Mouse (Mus musculus) adrenal gland, postnatal 25 days (tissue): ENCODE data around the gene Wdfy1. TPM values are rescaled to one million over a fixed set of nuclear protein-coding genes. Genes with fewer than 3 reads are reported as not detected.

Source experiments
- DNase-seq: peaks from one replicate; pipeline ENCODE4 v3.0.0; 2021; ENCODE audit warnings: mixed read lengths
- long read RNA-seq: library from polyadenylated mRNA; stranded (forward); transcript quantifications from one replicate; pipeline ENCODE4 v2.0.0, GENCODE M21; 2021
- total RNA-seq: library from RNA; stranded (reverse); gene quantifications from 2 replicates; pipeline ENCODE4 v1.2.3, GENCODE M21; 2021

Wdfy1 gene
- total RNA-seq = 48.5 and 53.7 TPM in 2 replicates
- long read RNA-seq, full-length matches to known transcripts = 67 of 76 reads
- long read RNA-seq, partial matches to known transcripts = 3 of 76 reads
- long read RNA-seq, other reads (novel, unspliced or antisense) = 6 of 76 reads

GRCm38 (mm10) chr1:79775927-79776458 is at the start of gene Wdfy1, which contains the start of gene Mrpl44:
Gene Wdfy1, minus strand, starts transcription at chr1:79776143.
Gene Mrpl44, plus strand, starts transcription at chr1:79776018.
- peak; percentile 96 for DNase-seq

GRCm38 (mm10) chr1:79823951-79824633 is 48.1 kb upstream of the Wdfy1 start:
- DNase-seq = no peak

GRCm38 (mm10) chr1:79822806-79823525 is 47.0 kb upstream of the Wdfy1 start:
- peak; percentile 47 for DNase-seq

GRCm38 (mm10) chr1:79819296-79819879 is 43.4 kb upstream of the Wdfy1 start:
- no peak for DNase-seq

- no peak for DNase-seq
These were observed 39.5 kb upstream of the Wdfy1 start for GRCm38 (mm10) chr1:79815446-79815845.

GRCm38 (mm10) chr1:79809447-79809846 is 33.5 kb upstream of the Wdfy1 start:
- no peak for DNase-seq

GRCm38 (mm10) chr1:79806865-79807264 is 30.9 kb upstream of the Wdfy1 start:
- no peak for DNase-seq

- no peak for DNase-seq
These were observed 27.7 kb upstream of the Wdfy1 start for GRCm38 (mm10) chr1:79803614-79804013.

- no peak for DNase-seq
These were observed 27.0 kb upstream of the Wdfy1 start for GRCm38 (mm10) chr1:79802858-79803427.

GRCm38 (mm10) chr1:79797084-79797483 is 21.1 kb upstream of the Wdfy1 start:
- DNase-seq = no peak

GRCm38 (mm10) chr1:79786267-79786927 is 10.5 kb upstream of the Wdfy1 start:
- no peak for DNase-seq

- DNase-seq = no peak
These were observed 6.5 kb upstream of the Wdfy1 start for GRCm38 (mm10) chr1:79782433-79782832.

- DNase-seq = no peak
These were observed 2.1 kb upstream of the Wdfy1 start for GRCm38 (mm10) chr1:79778011-79778410.

- DNase-seq = no peak
These were observed 1.7 kb downstream of the Wdfy1 start for GRCm38 (mm10) chr1:79774164-79774780.

GRCm38 (mm10) chr1:79768231-79768630 is 7.7 kb downstream of the Wdfy1 start:
- no peak for DNase-seq

- DNase-seq = no peak
These were observed 11.5 kb downstream of the Wdfy1 start for GRCm38 (mm10) chr1:79764483-79764882.

- DNase-seq = no peak
These were observed 11.9 kb downstream of the Wdfy1 start for GRCm38 (mm10) chr1:79764031-79764430.

GRCm38 (mm10) chr1:79762282-79763250 is 13.4 kb downstream of the Wdfy1 start:
- DNase-seq = no peak

GRCm38 (mm10) chr1:79761917-79762271 is 14.0 kb downstream of the Wdfy1 start:
- DNase-seq = no peak
